Mouse (Mus musculus): Measurements from ENCODE around the gene Cdh13. TPM values are rescaled to one million over a fixed set of nuclear protein-coding genes. Genes with fewer than 3 reads are reported as not detected.
"Not testable (repeated sequence)": the region's sequence is repeated elsewhere in the genome, so short reads cannot be mapped to it uniquely, and the experiment has no call there.

Cdh13 gene
- polyA plus RNA-seq, 1 experiment from 2014 or later = 44.4 TPM

DNA sequence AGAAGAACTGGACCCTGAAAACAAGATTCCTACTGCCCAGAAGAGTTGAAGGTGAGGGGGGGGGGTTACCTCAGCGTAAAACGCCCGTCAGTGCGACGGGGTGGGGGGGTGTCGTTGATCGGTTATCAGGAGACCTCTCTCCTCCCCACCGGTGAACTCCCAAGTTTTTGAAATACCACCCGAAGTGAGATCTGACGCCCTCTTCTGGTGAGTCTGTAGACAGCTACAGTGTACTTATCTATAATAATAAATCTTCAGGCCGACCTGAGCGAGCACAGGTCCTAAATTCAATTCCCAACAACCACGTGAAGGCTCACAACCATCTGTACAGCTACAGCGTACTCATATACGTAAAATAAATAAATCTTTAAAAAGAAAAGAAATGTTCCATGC, 1062.1 kb downstream of the Cdh13 start:
- Histone ChIP-seq H3K36me3 (peaks cover 44% of the 10 kb centered on the region), H3K27me3 (replicated peaks) (no peaks in the 10 kb centered on the region), H3K27ac (ENCODE audit: poor library complexity, severe bottlenecking) (no peak overlapping the region), H3K9ac (no peak overlapping the region), H3K4me2 (peak overlapping the region; percentile 75), H3K9me3 (replicated peaks) (no peaks in the 10 kb centered on the region; the same call in 1 of the 2 replicates), H3K4me3 (peak overlapping the region; percentile 91; the same call in 1 of the 2 replicates), H3K4me1 (replicated peaks) (peaks cover 6% of the 10 kb centered on the region)
- no peak for ATAC-seq (ENCODE audit: insufficient number of reproducible peaks, low FRiP score)
- WGBS = 74% methylated on average over 15 of the region's 15 CpGs

DNA sequence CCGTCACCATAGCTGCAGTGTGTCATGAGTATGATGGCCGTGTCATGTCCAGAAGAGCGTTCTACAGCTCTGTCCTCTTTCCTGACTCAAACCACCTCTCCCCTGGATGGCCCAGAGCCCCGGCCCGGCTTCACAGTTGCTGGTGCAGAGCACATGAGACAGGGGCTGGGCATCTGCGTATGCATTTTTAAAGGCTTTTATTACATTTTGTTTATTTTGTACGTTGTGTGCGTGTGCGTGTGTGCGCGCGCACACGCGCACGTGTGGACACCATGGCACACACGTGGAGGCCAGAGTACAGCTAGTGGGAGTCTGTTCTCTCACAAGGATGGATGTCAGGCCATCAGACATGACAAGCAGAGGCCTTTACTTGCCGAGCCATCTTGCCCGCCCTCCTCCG, 1068.1 kb downstream of the Cdh13 start:
- WGBS = 90% methylated on average over 19 of the region's 19 CpGs
- Histone ChIP-seq H3K36me3 (peaks cover 46% of the 10 kb centered on the region), H3K9ac (no peak overlapping the region), H3K4me1 (replicated peaks) (peaks cover 10% of the 10 kb centered on the region; the same call in 1 of the 2 replicates), H3K9me3 (replicated peaks) (no peaks in the 10 kb centered on the region), H3K4me3 (no peak overlapping the region), H3K27me3 (replicated peaks) (no peaks in the 10 kb centered on the region), H3K4me2 (no peak overlapping the region), H3K27ac (ENCODE audit: poor library complexity, severe bottlenecking) (no peak overlapping the region)
- no peak for ATAC-seq (ENCODE audit: insufficient number of reproducible peaks, low FRiP score)

DNA sequence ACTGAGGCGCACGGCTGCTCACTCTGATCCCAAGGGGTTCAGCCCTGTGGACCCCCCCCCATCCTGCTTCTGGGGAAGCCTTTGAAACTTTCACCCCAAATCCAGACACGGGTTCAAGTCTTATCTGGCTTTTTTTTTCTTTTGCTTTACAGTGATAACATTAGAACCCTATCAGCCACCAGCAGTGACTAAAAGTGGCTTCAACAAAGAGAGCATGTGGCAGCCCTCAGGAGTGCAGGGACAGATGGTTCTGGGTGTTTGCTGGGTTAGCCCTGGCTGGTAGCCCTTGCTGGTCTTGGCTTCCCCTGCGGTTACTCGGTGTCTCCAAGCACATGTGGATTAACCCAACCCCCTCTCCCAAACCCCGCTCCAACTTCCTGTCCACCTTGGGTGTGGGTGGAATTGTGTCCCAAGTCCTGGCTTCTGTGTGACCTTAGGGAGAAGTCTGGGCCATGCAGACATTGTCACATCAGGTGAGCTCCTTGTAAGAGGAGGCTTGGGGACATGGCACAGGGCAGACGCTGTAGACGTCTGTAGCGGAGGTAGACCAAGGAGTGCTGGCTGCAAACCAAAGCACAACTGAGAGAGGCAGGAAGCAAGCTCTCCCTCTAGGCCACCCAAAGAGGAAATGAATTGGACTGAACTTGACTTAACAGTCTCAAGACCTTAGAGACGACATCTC, 1069.6 kb downstream of the Cdh13 start:
- H3K4me2 ChIP-seq = no peak overlapping the region
- H3K36me3 ChIP-seq = peaks cover 31% of the 10 kb centered on the region
- no peak overlapping the region for H3K27ac ChIP-seq (ENCODE audit: poor library complexity, severe bottlenecking)
- no peak overlapping the region for H3K4me3 ChIP-seq
- no peak overlapping the region for H3K9ac ChIP-seq
- H3K4me1 ChIP-seq (replicated peaks) = peaks cover 10% of the 10 kb centered on the region; the same call in 1 of the 2 replicates
- ATAC-seq (ENCODE audit: insufficient number of reproducible peaks, low FRiP score) = no peak
- no peaks in the 10 kb centered on the region for H3K27me3 ChIP-seq (replicated peaks)
- H3K9me3 ChIP-seq (replicated peaks) = no peaks in the 10 kb centered on the region
- 54% methylated on average over 10 of the region's 10 CpGs for WGBS

DNA sequence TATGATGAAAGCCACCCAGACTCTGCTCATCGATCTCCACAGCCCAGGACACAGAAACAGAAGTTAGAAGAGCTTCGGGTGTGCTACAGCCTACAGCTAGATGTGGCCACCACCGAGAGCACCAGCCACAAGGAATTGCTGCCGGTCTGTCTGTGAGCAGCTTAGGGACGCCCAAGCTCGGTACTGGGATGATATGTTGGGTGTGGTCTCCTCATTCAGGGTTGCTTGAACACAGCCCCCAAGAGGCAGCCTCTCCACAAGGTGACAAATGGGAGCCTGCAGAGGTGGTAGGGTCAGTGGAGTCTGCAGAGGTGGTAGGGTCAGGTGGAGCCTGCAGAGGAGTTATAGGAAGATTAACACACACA, 1070.1 kb downstream of the Cdh13 start:
- Histone ChIP-seq H3K4me2 (no peak overlapping the region), H3K36me3 (peaks cover 26% of the 10 kb centered on the region), H3K27me3 (replicated peaks) (no peaks in the 10 kb centered on the region), H3K27ac (ENCODE audit: poor library complexity, severe bottlenecking) (no peak overlapping the region), H3K9me3 (replicated peaks) (no peaks in the 10 kb centered on the region), H3K4me3 (no peak overlapping the region), H3K4me1 (replicated peaks) (peaks cover 10% of the 10 kb centered on the region; the same call in 1 of the 2 replicates), H3K9ac (no peak overlapping the region)
- ATAC-seq (ENCODE audit: insufficient number of reproducible peaks, low FRiP score) = no peak
- WGBS = 74% methylated on average over 6 of the region's 6 CpGs

DNA sequence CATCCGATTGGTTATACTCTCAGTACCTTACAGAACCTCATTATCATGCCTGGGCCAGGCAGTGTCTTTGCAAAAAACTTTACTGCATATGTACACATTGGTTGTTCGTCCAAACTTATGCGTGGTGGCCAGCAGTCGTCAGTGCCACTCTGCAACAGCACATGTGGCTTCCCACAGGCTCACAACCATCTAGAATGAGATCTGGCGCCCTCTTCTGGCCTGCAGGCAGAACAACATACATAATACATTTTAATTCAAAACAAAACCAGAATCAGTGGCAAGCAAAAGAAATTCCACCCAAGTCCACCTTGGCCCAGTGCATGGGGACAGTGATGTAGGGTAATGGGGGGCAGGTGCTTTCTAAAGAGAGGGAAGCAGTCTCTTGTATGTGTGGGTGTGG, 1073.1 kb downstream of the Cdh13 start:
- not testable (repeated sequence) for H3K36me3 ChIP-seq; H3K27ac ChIP-seq (ENCODE audit: poor library complexity, severe bottlenecking); H3K4me1 ChIP-seq (replicated peaks); H3K4me2 ChIP-seq; H3K27me3 ChIP-seq (replicated peaks); H3K9ac ChIP-seq; H3K4me3 ChIP-seq; H3K9me3 ChIP-seq (replicated peaks); ATAC-seq (ENCODE audit: insufficient number of reproducible peaks, low FRiP score)
- WGBS = 59% methylated on average over 5 of the region's 5 CpGs

DNA sequence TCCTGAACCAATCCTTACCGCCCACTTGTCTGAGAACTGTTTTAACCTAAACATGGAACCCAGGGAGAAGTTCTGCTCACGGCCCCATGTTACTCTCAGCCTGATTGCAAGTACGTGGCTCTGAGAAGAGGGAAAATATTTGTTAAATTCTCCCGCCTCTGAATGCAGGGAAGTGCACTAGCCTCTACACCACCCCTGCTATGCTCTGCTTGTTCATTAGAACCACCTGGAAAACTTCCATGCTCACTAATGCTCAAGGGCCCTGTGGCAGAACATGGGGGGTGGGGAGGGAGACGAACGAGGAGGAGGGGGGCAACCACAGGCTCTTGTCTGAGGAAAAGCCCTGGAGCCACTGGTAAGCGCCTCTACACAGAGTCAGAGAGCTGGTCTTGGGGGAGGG, 1074.6 kb downstream of the Cdh13 start:
- Histone ChIP-seq H3K4me3 (no peak overlapping the region), H3K27ac (ENCODE audit: poor library complexity, severe bottlenecking) (no peak overlapping the region), H3K27me3 (replicated peaks) (no peaks in the 10 kb centered on the region), H3K4me1 (replicated peaks) (peaks cover 4% of the 10 kb centered on the region; the same call in 1 of the 2 replicates), H3K9ac (no peak overlapping the region), H3K4me2 (no peak overlapping the region), H3K9me3 (replicated peaks) (no peaks in the 10 kb centered on the region), H3K36me3 (no peaks in the 10 kb centered on the region)
- 75% methylated on average over 7 of the region's 7 CpGs for WGBS
- no peak for ATAC-seq (ENCODE audit: insufficient number of reproducible peaks, low FRiP score)

DNA sequence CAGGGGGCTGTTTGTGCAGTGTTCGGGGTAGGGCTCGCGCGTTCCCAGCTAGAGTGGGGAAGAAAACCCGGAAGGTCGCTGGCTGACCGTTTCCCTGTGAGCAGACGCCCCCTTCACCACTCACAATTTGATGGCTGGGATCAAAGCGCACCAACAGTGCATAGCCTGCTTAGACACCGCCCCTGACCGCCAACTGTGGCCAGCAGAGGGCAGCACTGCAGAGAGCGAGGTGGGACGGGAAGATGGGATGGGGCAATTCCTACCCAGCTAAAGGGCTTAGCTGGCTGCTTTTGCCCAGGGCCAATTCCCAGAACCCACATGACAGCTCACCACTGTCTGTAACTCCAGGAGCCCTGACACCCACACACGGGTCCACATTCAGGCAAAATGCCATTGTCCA, 1075.3 kb downstream of the Cdh13 start:
- Histone ChIP-seq H3K4me1 (replicated peaks) (no peaks in the 10 kb centered on the region), H3K36me3 (no peaks in the 10 kb centered on the region), H3K9ac (no peak overlapping the region), H3K4me3 (no peak overlapping the region), H3K27ac (ENCODE audit: poor library complexity, severe bottlenecking) (no peak overlapping the region), H3K9me3 (replicated peaks) (no peaks in the 10 kb centered on the region), H3K27me3 (replicated peaks) (no peaks in the 10 kb centered on the region), H3K4me2 (no peak overlapping the region)
- 33% methylated on average over 14 of the region's 14 CpGs for WGBS
- no peak for ATAC-seq (ENCODE audit: insufficient number of reproducible peaks, low FRiP score)

DNA sequence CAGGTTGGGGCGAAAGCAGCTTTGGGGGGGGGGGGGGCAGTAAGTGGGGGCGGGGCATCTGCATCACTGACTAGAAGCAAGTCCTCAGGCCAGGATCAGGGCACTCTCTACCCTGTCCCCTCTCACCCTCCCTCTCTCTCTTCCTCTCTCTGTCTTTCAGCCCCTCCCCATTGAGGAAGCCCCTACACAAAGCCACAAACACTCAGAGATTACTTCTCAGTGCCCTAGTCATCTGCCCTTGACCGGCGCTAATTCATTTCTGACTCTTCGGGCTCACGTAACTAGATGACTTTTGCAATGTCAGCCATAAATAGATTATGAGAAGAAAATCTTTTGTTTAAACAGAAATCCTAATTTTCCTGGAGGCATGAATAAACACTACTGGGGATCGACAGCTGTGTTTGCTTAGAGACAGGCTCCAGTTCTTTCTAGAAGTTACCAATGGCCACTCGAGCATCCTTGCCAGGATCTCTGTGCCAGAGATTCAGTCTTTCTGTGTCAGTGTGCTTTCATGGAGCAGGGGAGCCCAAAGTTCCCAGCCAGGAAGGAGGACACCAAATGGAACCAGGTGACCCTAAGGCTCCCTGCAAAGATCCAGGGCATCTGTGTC, 1077.3 kb downstream of the Cdh13 start:
- H3K36me3 ChIP-seq = no peaks in the 10 kb centered on the region
- H3K27ac ChIP-seq (ENCODE audit: poor library complexity, severe bottlenecking) = no peak overlapping the region
- no peaks in the 10 kb centered on the region for H3K4me1 ChIP-seq (replicated peaks)
- no peak overlapping the region for H3K4me3 ChIP-seq
- WGBS = 70% methylated on average over 8 of the region's 8 CpGs
- no peak for ATAC-seq (ENCODE audit: insufficient number of reproducible peaks, low FRiP score)
- H3K4me2 ChIP-seq = no peak overlapping the region
- H3K9ac ChIP-seq = no peak overlapping the region
- no peaks in the 10 kb centered on the region for H3K27me3 ChIP-seq (replicated peaks)
- no peaks in the 10 kb centered on the region for H3K9me3 ChIP-seq (replicated peaks)
